Mouse (Mus musculus): ENCODE results near the gene Spocd1.

DNA sequence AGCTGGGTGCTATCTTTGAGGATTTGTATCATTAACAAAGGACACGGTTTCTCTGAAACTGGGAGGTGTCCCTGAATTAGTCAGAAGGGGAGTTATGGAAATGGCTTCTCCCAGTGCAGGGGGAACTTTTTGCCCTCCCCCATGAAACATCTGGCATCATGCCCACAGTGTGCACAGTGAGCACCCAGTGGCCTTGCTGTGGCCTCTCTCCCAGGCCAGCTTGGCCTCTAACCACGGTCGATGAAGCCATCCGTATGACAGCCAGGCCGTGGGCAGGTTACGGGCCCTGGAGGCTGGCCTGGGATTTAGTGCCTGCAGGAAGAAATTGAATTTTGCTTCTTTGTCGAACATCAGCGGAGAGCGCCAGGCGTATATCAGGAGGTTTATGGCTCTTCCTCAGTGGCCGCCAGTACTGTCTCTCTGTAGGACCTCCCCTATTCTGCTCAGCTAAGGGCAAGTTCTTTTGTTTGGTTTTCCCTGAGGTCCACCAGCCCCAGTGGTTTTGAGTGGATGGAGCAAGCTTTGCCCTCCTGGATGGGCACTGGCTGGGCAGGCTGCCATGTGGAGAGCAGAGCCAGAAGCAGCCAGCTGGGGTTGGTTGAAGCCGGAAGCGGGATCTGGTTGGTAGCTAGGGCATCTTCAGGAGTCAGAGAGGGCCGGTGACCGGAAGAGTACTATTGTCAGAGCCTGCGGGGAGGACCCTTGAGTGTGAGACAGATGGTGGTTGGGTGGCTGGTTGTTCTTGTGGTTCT lies 65.1 kb downstream of the Spocd1 start:
- no peak for TF ChIP-seq CTCF (IDR thresholded peaks at IDR 0.05; ENCODE audit: borderline replicate concordance, extremely low read depth, insufficient read depth, insufficient read length)
- TF ChIP-seq POLR2A (IDR thresholded peaks at IDR 0.05; ENCODE audit: borderline replicate concordance, extremely low read depth, insufficient read depth, insufficient read length, poor library complexity, severe bottlenecking), result no peak
